Mouse (Mus musculus): ENCODE results near the gene Ndufb11.

DNA sequence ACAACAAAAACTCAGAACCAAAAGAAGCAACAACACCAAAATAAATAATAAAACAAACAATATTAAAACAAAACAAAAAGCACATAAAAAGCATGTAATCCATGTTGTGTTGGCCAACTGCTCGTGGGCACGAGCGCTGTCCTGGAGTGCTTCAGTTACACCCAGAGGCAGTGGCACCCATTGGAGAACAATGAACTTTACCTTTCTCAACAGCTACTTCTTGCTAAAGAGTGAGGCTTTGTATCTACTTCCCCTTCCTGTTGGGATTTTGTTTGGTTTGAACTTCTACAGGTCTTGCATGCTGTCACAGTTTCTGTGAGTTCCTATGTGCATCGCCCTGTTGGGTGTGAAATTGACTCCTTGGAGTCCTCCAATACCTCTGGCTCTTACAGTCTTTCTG is 8.9 kb downstream of the Ndufb11 start:
- TF ChIP-seq ZNF384 (IDR thresholded peaks at IDR 0.05; ENCODE audit: low read depth, low read length) (no peak), ZMIZ1 (IDR thresholded peaks at IDR 0.05; ENCODE audit: low read depth, low read length) (no peak), CTCF (conservative IDR thresholded peaks at IDR 0.05 in 1 of 2, IDR thresholded peaks at IDR 0.05 in 1 of 2; ENCODE audit: low read depth in 2 of 2, low read length in 2 of 2) (no peak), POLR2A (IDR thresholded peaks at IDR 0.05; ENCODE audit: low read depth, low read length) (no peak), NRF1 (IDR thresholded peaks at IDR 0.05; ENCODE audit: low read depth, low read length) (no peak), MAZ (IDR thresholded peaks at IDR 0.05; ENCODE audit: low read depth, low read length) (no peak), HCFC1 (IDR thresholded peaks at IDR 0.05; ENCODE audit: low read depth, low read length) (no peak), MYC (IDR thresholded peaks at IDR 0.05; ENCODE audit: low read depth, low read length) (no peak), MAX (IDR thresholded peaks at IDR 0.05; ENCODE audit: low read length) (no peak), EP300 (IDR thresholded peaks at IDR 0.05; ENCODE audit: low read length) (no peak), KAT2A (IDR thresholded peaks at IDR 0.05; ENCODE audit: insufficient replicate concordance, low read length) (no peak), CHD2 (IDR thresholded peaks at IDR 0.05; ENCODE audit: low read length) (no peak), BHLHE40 (IDR thresholded peaks at IDR 0.05; ENCODE audit: low read depth, low read length) (no peak)

Data from CH12.LX (cell line).